ENCODE assay signal across 11 mouse cellular contexts in the genomic region with DNA sequence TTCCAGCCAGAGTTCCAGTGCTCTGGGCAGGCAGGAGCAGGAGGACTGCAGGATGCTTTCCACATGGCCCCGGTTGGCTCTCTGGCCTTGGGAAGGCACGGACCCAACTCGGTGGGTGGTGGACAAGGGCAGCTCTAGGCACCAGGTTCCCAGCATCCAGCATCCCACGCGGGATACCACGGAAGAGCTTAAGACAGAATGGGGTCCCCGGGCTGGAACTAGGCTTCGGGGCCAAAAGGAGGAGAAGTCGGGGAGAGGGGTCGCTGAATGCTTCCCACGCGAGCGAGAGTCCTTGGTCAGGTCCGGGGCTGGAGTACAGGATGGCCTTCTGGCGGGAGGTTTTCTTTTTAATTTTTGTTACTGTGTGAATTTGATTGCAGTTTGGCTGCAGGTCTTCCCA. TPM values are rescaled to one million over a fixed set of nuclear protein-coding genes. Genes with fewer than 3 reads are reported as not detected.
DNase-seq lines count a peak whose midpoint lies in the region; ATAC-seq and TF ChIP-seq lines count a peak whose summit lies in the region.
"Not testable (repeated sequence)": the region's sequence is repeated elsewhere in the genome, so short reads cannot be mapped to it uniquely, and the experiment has no call there.
"Had no signal": no experiment of that assay in that cellular context is flagged by ENCODE, and none has a peak within 500 bp of the region (broad histone marks: within the 10 kb centered on the region; RNA-seq: fewer than 3 reads in every experiment).

No protein-coding gene starts in this region.

- intact Hi-C loops in left cerebral cortex, adult 2 months (cut with DNase I) = not testable (repeated sequence)

- H3K27me3 ChIP-seq in embryonic facial prominence, embryonic 11.5 days (ENCODE audit: control insufficient read depth, insufficient read depth, low read length); hindbrain, embryonic 14.5 days (ENCODE audit: control insufficient read depth, insufficient read depth, low read length); lung, embryonic 14.5 days (ENCODE audit: insufficient read depth, low read length); stomach, postnatal 0 days (ENCODE audit: control insufficient read depth, insufficient read depth, low read length): not testable (repeated sequence)

- H3K4me2 ChIP-seq in embryonic facial prominence, embryonic 11.5 days (ENCODE audit: low read depth, low read length) = not testable (repeated sequence)
- peak overlapping the region; percentile 42 for H3K4me2 ChIP-seq in hindbrain, embryonic 14.5 days (replicated peaks)
- 0 out of 2 replicates have a peak overlapping the region, but pooled peaks have one; percentile 33 for H3K4me2 ChIP-seq in lung, embryonic 14.5 days
- peak overlapping the region; percentile 42 for H3K4me2 ChIP-seq in stomach, postnatal 0 days (replicated peaks; ENCODE audit: low read depth)

- not testable (repeated sequence) for TF ChIP-seq CTCF in left cerebral cortex, adult 2 months (IDR thresholded peaks at IDR 0.05); lung, embryonic 14.5 days (IDR thresholded peaks at IDR 0.05; ENCODE audit: low read depth); stomach, postnatal 0 days (IDR thresholded peaks at IDR 0.05; ENCODE audit: low read depth)

- H3K36me3 ChIP-seq in ES-E14 (ENCODE audit: control insufficient read depth, insufficient read depth, low read length, poor library complexity, severe bottlenecking); embryonic facial prominence, embryonic 11.5 days (replicated peaks; ENCODE audit: control insufficient read depth, insufficient read depth, low read depth, low read length); hindbrain, embryonic 14.5 days (replicated peaks; ENCODE audit: control insufficient read depth, insufficient read depth); lung, embryonic 14.5 days (ENCODE audit: insufficient read depth); stomach, postnatal 0 days (ENCODE audit: control insufficient read depth, insufficient read depth, low read length): not testable (repeated sequence)

- not testable (repeated sequence) for H3K9me3 ChIP-seq in ES-E14 (ENCODE audit: control insufficient read depth, insufficient read depth, low read depth, low read length); embryonic facial prominence, embryonic 11.5 days (replicated peaks; ENCODE audit: control insufficient read depth, low read length); hindbrain, embryonic 14.5 days (ENCODE audit: control insufficient read depth, low read length); lung, embryonic 14.5 days (ENCODE audit: low read depth, low read length); stomach, postnatal 0 days (ENCODE audit: control insufficient read depth, low read length)

- in situ Hi-C loops in ES-E14 (cut with MboI; ENCODE audit: low sequenced_read_pairs in 2 of 2, unreplicated experiment in 2 of 2) = not testable (repeated sequence)

- H3K9ac ChIP-seq in ES-E14 (ENCODE audit: insufficient read depth, low read depth, low read length, poor library complexity, severe bottlenecking) = peak overlapping the region; percentile 81
- 0 out of 2 replicates have a peak overlapping the region, but pooled peaks have one; percentile 37 for H3K9ac ChIP-seq in embryonic facial prominence, embryonic 11.5 days (replicated peaks; ENCODE audit: low read length)
- not testable (repeated sequence) for H3K9ac ChIP-seq in hindbrain, embryonic 14.5 days; lung, embryonic 14.5 days; stomach, postnatal 0 days (ENCODE audit: low read length)

- not testable (repeated sequence) for H3K4me1 ChIP-seq in ES-E14 (ENCODE audit: control insufficient read depth in 2 of 2, insufficient read depth in 2 of 2, low read length in 2 of 2, poor library complexity in 1 of 2); embryonic facial prominence, embryonic 11.5 days (ENCODE audit: control insufficient read depth, insufficient read depth, low read length); hindbrain, embryonic 14.5 days (replicated peaks; ENCODE audit: control insufficient read depth, insufficient read depth, low read length); lung, embryonic 14.5 days (ENCODE audit: insufficient read depth); stomach, postnatal 0 days (replicated peaks; ENCODE audit: control insufficient read depth, insufficient read depth)

- H3K4me3 ChIP-seq in ES-E14 (ENCODE audit: insufficient read depth in 1 of 2, low read depth in 1 of 2, low read length in 2 of 2, poor library complexity in 1 of 2, severe bottlenecking in 1 of 2) = peak overlapping the region; percentile 61 to 73
- peak overlapping the region; percentile 32 for H3K4me3 ChIP-seq in embryonic facial prominence, embryonic 11.5 days (ENCODE audit: low read depth, low read length)
- peak overlapping the region; percentile 33 for H3K4me3 ChIP-seq in hindbrain, embryonic 14.5 days (replicated peaks; ENCODE audit: low read length)
- H3K4me3 ChIP-seq in left cerebral cortex, adult 2 months = peak overlapping the region; percentile 22; the same call in 1 of the 2 replicates
- peak overlapping the region; percentile 38 for H3K4me3 ChIP-seq in lung, embryonic 14.5 days (ENCODE audit: low read depth, low read length)
- H3K4me3 ChIP-seq in stomach, postnatal 0 days (ENCODE audit: low read depth, low read length) = peak overlapping the region; percentile 29

- TF ChIP-seq EP300 in stomach, postnatal 0 days (optimal IDR thresholded peaks at IDR 0.05) = not testable (repeated sequence)

- DNase-seq in ES-E14 (ENCODE audit: low read depth, low spot score); embryonic facial prominence, embryonic 11.5 days (ENCODE audit: low spot score); hindbrain, embryonic 14.5 days (ENCODE audit: low spot score); left cerebral cortex, adult 2 months (ENCODE audit: extremely low spot score in 1 of 2, low spot score in 2 of 2); stomach, postnatal 0 days (ENCODE audit: low spot score): not testable (repeated sequence)
- peak; percentile 2 for DNase-seq in gastrocnemius, postnatal 25 days
- DNase-seq in lung, embryonic 14.5 days = peak; percentile 0
- peak; percentile 1 for DNase-seq in neural tube, embryonic 10.5 days (ENCODE audit: extremely low spot score, low spot score)

- WGBS in embryonic facial prominence, embryonic 11.5 days = 22% methylated on average over 10 of the region's 15 CpGs
- WGBS in hindbrain, embryonic 14.5 days = 20% methylated on average over 8 of the region's 15 CpGs
- WGBS in lung, embryonic 14.5 days = 8% methylated on average over 14 of the region's 15 CpGs
- 6% methylated on average over 13 of the region's 15 CpGs for WGBS in stomach, postnatal 0 days

- not testable (repeated sequence) for H3K27ac ChIP-seq in ES-E14 (ENCODE audit: insufficient read depth, low read depth, low read length, poor library complexity, severe bottlenecking); embryonic facial prominence, embryonic 11.5 days (replicated peaks; ENCODE audit: low read depth, low read length); hindbrain, embryonic 14.5 days; left cerebral cortex, adult 2 months; lung, embryonic 14.5 days (ENCODE audit: low read depth); stomach, postnatal 0 days (replicated peaks)

- not testable (repeated sequence) for ATAC-seq in embryonic facial prominence, embryonic 11.5 days (replicated peaks; ENCODE audit: insufficient number of reproducible peaks, low FRiP score, low TSS enrichment, low read depth); hindbrain, embryonic 14.5 days (ENCODE audit: low FRiP score); lung, embryonic 14.5 days (ENCODE audit: insufficient read depth); stomach, postnatal 0 days (ENCODE audit: low FRiP score, low TSS enrichment)

RNA-seq across cellular contexts. Expression of a gene that starts 0.4 kb away (rescaled TPM):
- 43.9 and 45.7 TPM in 2 replicates for total RNA-seq in ES-E14 (2012; rRNA removed)
- polyA plus RNA-seq in embryonic facial prominence, embryonic 11.5 days (2014; fragmentation: Nextera tagmentation; extraction: Ambion mirVana) = 14.2 and 14.4 TPM in 2 replicates
- 10 to 100 TPM in 1 of 2 experiments, 1 to 10 TPM in 1; 5.9 to 10.5 TPM for total RNA-seq in gastrocnemius, postnatal 25 days (2021)
- polyA plus RNA-seq in hindbrain, embryonic 14.5 days (2014; fragmentation: Nextera tagmentation; extraction: Ambion mirVana) = 11.0 and 11.2 TPM in 2 replicates
- total RNA-seq in left cerebral cortex, adult 2 months (2021) = 10 to 100 TPM; 13.4 to 20.1 TPM
- polyA plus RNA-seq in lung, embryonic 14.5 days (2014; fragmentation: Nextera tagmentation; extraction: Ambion mirVana) = 16.3 and 19.1 TPM in 2 replicates
- polyA plus RNA-seq in stomach, postnatal 0 days (2015; fragmentation: Nextera tagmentation; extraction: Ambion mirVana) = 14.6 and 18.2 TPM in 2 replicates

RNA-seq across cellular contexts. Expression of a gene that starts 32.2 kb away (rescaled TPM):
- total RNA-seq in ES-E14 (2012; rRNA removed) = not detected in 2 replicates
- polyA plus RNA-seq in embryonic facial prominence, embryonic 11.5 days (2014; fragmentation: Nextera tagmentation; extraction: Ambion mirVana) = not detected in 2 replicates
- total RNA-seq in gastrocnemius, postnatal 25 days (2021) = not detected
- not detected in 2 replicates for polyA plus RNA-seq in hindbrain, embryonic 14.5 days (2014; fragmentation: Nextera tagmentation; extraction: Ambion mirVana)
- total RNA-seq in left cerebral cortex, adult 2 months (2021) = not detected
- polyA plus RNA-seq in lung, embryonic 14.5 days (2014; fragmentation: Nextera tagmentation; extraction: Ambion mirVana) = not detected in 2 replicates
- polyA plus RNA-seq in stomach, postnatal 0 days (2015; fragmentation: Nextera tagmentation; extraction: Ambion mirVana) = not detected in 2 replicates
- total RNA-seq: adrenal gland, postnatal 10 days; gastrocnemius, postnatal 4 days; layer of hippocampus, postnatal 14 days had no signal
